Mouse (Mus musculus): Measurements from ENCODE around the gene Gm8947.

The Gm8947 gene

GRCm38 (mm10) chr1:151224536-151224935, 32.4 kb downstream of the Gm8947 start:
- DNase-seq (ENCODE audit: low spot score) = no peak

GRCm38 (mm10) chr1:151227506-151227905, 35.3 kb downstream of the Gm8947 start:
- DNase-seq (ENCODE audit: low spot score) = no peak

GRCm38 (mm10) chr1:151228320-151228989, 36.3 kb downstream of the Gm8947 start:
- DNase-seq (ENCODE audit: low spot score) = no peak

- DNase-seq (ENCODE audit: low spot score) = no peak
These were observed 40.2 kb downstream of the Gm8947 start for GRCm38 (mm10) chr1:151232346-151232745.

GRCm38 (mm10) chr1:151233756-151234155, 41.6 kb downstream of the Gm8947 start:
- no peak for DNase-seq (ENCODE audit: low spot score)

GRCm38 (mm10) chr1:151235574-151235973, 43.4 kb downstream of the Gm8947 start:
- peak; percentile 26 for DNase-seq (ENCODE audit: low spot score)

GRCm38 (mm10) chr1:151236141-151236930, 44.2 kb downstream of the Gm8947 start:
- no peak for DNase-seq (ENCODE audit: low spot score)

- no peak for DNase-seq (ENCODE audit: low spot score)
These were observed 45.6 kb downstream of the Gm8947 start for GRCm38 (mm10) chr1:151237780-151238179.

GRCm38 (mm10) chr1:151243332-151243731, 51.2 kb downstream of the Gm8947 start:
- DNase-seq (ENCODE audit: low spot score) = no peak

Data from embryo, embryonic 10.5 days (tissue).